Mouse (Mus musculus) neutrophil, adult 83 days (primary cell): Measurements from ENCODE around the gene Gab1. TPM values are rescaled to one million over a fixed set of nuclear protein-coding genes. Genes with fewer than 3 reads are reported as not detected.

ENCODE experiments used
- total RNA-seq, 2 experiments: library from RNA; stranded (reverse); gene quantifications; one replicate each; pipeline ENCODE4 v1.2.4; 2023

The Gab1 gene
- 1 to 10 TPM; 3.8 to 5.3 TPM for total RNA-seq

GRCm38 (mm10) chr8:80880196-80881106 is at the start of gene Gab1:
Gab1 (minus strand) TSS chr8:80880519.

GRCm38 (mm10) chr8:80739155-80739924 is 141.0 kb downstream of the Gab1 start, which contains the start of gene Smarca5:
Smarca5 (minus strand) TSS chr8:80739497.

Other genes with a start within 250 kb of the Gab1 start
- 10 to 100 TPM; 69.6 to 69.8 TPM for gene Smarca5, start 141.0 kb downstream of the Gab1 start, total RNA-seq
- gene Usp38, start 134.4 kb upstream of the Gab1 start, total RNA-seq = 10 to 100 TPM; 31.1 to 37.5 TPM